Mouse (Mus musculus) limb, embryonic 12.5 days (tissue): ENCODE data around the gene Gm16181. TPM values are rescaled to one million over a fixed set of nuclear protein-coding genes. Genes with fewer than 3 reads are reported as not detected.
A peak's percentile ranks its signal among the peaks of the same experiment; 100 is the strongest.

Experiments
- ATAC-seq: fragments of 200-750 bp; cut with Nextera tagmentation; 2 replicates; pipeline ENCODE4 v1.8.0; 2017; ENCODE audit warnings: low read depth, moderate TSS enrichment; ENCODE audit not compliant: insufficient number of reproducible peaks, insufficient read depth, low FRiP score, low TSS enrichment
- H3K27ac ChIP-seq: fragments of 300-500 bp; sonication (generic); 2 replicates; pipeline ENCODE4 v1.5.1; 2016; ENCODE audit warnings: mild to moderate bottlenecking, moderate library complexity
- H3K27me3 ChIP-seq: fragments of 300-500 bp; sonication (generic); 2 replicates; pipeline ENCODE4 v1.6.1; 2016; ENCODE audit warnings: mild to moderate bottlenecking, moderate library complexity
- H3K36me3 ChIP-seq: fragments of 300-500 bp; sonication (generic); 2 replicates; pipeline ENCODE4 v1.6.1; 2016; ENCODE audit warnings: mild to moderate bottlenecking, moderate library complexity
- H3K4me1 ChIP-seq: fragments of 300-500 bp; sonication (generic); replicated peaks from 2 replicates; pipeline ENCODE4 v1.6.1; 2016
- H3K4me2 ChIP-seq: fragments of 300-500 bp; sonication (generic); 2 replicates; pipeline ENCODE4 v1.6.1; 2016; ENCODE audit warnings: mild to moderate bottlenecking, moderate library complexity
- H3K4me3 ChIP-seq: fragments of 300-500 bp; sonication (generic); replicated peaks from 2 replicates; pipeline ENCODE4 v1.5.1; 2016; ENCODE audit warnings: mild to moderate bottlenecking
- H3K9ac ChIP-seq: fragments of 300-500 bp; sonication (generic); replicated peaks from 2 replicates; pipeline ENCODE4 v1.6.1; 2016; ENCODE audit warnings: mild to moderate bottlenecking, moderate library complexity
- H3K9me3 ChIP-seq: fragments of 300-500 bp; sonication (generic); 2 replicates; pipeline ENCODE4 v1.6.1; 2016; ENCODE audit warnings: mild to moderate bottlenecking, moderate library complexity
- WGBS: fragments of 180-500 bp; shearing (Covaris S2); methylation state at CpG from one replicate; pipeline ENCODE4 v1.1.7; 2016; 5-methylcytosine and 5-hydroxymethylcytosine counted together
- polyA plus RNA-seq: library from polyadenylated mRNA; unstranded; fragments of >200 nt; fragmentation: Nextera tagmentation; extraction: Ambion mirVana; gene quantifications from 2 replicates; pipeline ENCODE4 v1.2.1, GENCODE M21; 2016

The Gm16181 gene
- polyA plus RNA-seq, 1 experiment from 2014 or later, result 1.1 TPM

DNA sequence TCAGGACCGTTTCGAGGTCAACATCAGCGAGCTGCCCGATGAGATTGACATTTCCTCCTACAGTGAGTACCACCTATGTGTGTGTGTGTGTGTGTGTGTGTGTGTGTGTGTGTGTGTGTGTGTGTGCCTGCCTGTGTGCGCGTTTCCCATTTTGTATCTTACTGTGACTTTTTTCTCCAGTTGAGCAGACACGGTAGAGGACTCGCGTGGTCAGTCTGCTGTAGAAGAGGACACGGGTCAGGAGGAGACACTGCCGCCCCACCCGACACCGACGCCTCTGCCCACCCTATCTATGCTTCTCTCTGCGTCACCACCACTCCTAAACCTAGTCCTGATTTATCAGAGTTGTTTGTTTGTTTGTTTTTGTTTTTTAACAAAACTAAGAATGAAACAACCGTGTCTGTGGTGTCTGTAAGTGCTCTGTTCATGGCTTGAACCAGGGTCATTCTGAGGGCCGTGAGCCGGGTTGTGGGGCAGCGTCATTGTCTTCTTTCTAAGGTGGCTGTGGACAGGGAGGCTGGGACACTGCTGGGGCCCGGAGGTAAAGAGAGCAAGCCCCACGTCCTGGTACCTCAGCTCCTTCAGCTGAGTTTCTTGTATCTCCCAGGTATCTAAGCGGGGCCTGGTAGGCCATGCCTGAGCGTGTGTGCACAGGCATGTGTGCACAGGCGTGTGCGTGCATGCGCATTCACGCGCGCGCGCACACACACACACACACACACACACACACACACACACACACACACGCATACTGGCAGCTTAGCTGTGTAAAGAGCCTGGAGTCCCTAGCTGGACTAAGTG is 32.9 kb downstream of the Gm16181 start:
- H3K9me3 ChIP-seq, result no peaks in the 10 kb centered on the region
- no peaks in the 10 kb centered on the region for H3K4me1 ChIP-seq
- H3K9ac ChIP-seq, result no peak overlapping the region
- no peak for ATAC-seq
- no peak overlapping the region for H3K4me2 ChIP-seq
- H3K27ac ChIP-seq, result no peak overlapping the region
- H3K4me3 ChIP-seq, result no peak overlapping the region
- H3K27me3 ChIP-seq, result no peaks in the 10 kb centered on the region; the same call in 1 of the 2 replicates
- WGBS, result 89% methylated on average over 32 of the region's 32 CpGs
- H3K36me3 ChIP-seq, result peaks cover 58% of the 10 kb centered on the region

GRCm38 (mm10) chr17:35254241-35255098 is 33.8 kb downstream of the Gm16181 start:
- Histone ChIP-seq H3K4me3 (no peak overlapping the region), H3K36me3 (peaks cover 49% of the 10 kb centered on the region), H3K27ac (no peak overlapping the region), H3K9me3 (no peaks in the 10 kb centered on the region), H3K4me1 (no peaks in the 10 kb centered on the region), H3K27me3 (peaks cover 6% of the 10 kb centered on the region), H3K4me2 (no peak overlapping the region), H3K9ac (no peak overlapping the region)
- WGBS, result 59% methylated on average over 11 of the region's 11 CpGs
- ATAC-seq, result no peak

DNA sequence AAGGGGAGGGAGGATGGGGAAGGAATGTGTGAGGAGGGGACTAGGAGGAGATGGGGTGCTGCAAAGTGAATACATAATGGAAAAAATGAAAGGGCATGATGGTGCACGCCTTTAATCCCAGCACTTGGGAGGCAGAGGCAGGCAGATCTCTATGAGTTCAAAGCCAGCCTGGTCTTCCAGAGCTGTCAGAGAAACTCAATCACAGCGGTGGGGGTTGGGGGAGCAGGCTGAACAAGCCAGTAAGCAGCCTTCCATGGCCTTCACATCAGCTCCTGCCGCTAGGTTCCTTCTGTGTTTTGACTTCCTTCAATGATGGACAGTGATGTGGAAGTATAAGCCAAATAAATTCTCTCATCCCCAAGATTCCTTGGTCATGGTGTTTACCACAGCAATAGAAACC is 34.7 kb downstream of the Gm16181 start:
- no peaks in the 10 kb centered on the region for H3K9me3 ChIP-seq
- no peak overlapping the region for H3K4me2 ChIP-seq
- H3K4me3 ChIP-seq, result no peak overlapping the region
- peaks cover 14% of the 10 kb centered on the region for H3K27me3 ChIP-seq
- WGBS, result 70% methylated on average over 3 of the region's 3 CpGs
- no peaks in the 10 kb centered on the region for H3K4me1 ChIP-seq
- no peak overlapping the region for H3K9ac ChIP-seq
- H3K27ac ChIP-seq, result no peak overlapping the region
- peaks cover 40% of the 10 kb centered on the region for H3K36me3 ChIP-seq
- ATAC-seq, result no peak

- H3K4me2 ChIP-seq, result no peak overlapping the region
- no peak overlapping the region for H3K27ac ChIP-seq
- no peaks in the 10 kb centered on the region for H3K4me1 ChIP-seq
- no peak for ATAC-seq
- H3K36me3 ChIP-seq, result peaks cover 36% of the 10 kb centered on the region
- WGBS, result 55% methylated on average over 4 of the region's 4 CpGs
- H3K9ac ChIP-seq, result no peak overlapping the region
- peaks cover 18% of the 10 kb centered on the region for H3K27me3 ChIP-seq
- no peaks in the 10 kb centered on the region for H3K9me3 ChIP-seq
- H3K4me3 ChIP-seq, result no peak overlapping the region
Observed at GRCm38 (mm10) chr17:35255704-35256103, 35.1 kb downstream of the Gm16181 start.

DNA sequence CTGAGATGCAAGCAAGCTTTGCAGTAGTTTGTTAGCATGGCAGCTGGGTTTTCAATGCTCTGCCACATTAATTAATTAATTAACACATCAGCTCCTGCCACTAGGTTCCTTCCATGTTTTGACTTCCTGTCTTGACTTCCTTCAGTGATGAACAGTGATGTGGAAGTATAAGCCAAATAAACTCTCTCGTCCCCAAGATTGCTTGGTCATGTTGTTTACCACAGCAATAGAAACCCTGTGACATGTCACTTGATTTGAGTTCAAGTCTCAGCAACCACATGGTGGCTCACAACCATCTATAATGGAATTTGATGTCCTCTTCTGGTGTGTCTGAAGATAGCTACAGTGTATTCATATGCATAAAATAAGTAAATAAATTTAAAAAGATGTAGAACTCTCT is 36.7 kb downstream of the Gm16181 start:
- Histone ChIP-seq H3K36me3 (peaks cover 21% of the 10 kb centered on the region), H3K27ac (no peak overlapping the region), H3K9me3 (no peaks in the 10 kb centered on the region), H3K4me2 (no peak overlapping the region), H3K4me1 (no peaks in the 10 kb centered on the region), H3K27me3 (peaks cover 34% of the 10 kb centered on the region), H3K4me3 (no peak overlapping the region), H3K9ac (no peak overlapping the region)
- no peak for ATAC-seq
- whole genome bisulfite sequencing, result 78% methylated on average over 1 of the region's 1 CpGs

DNA sequence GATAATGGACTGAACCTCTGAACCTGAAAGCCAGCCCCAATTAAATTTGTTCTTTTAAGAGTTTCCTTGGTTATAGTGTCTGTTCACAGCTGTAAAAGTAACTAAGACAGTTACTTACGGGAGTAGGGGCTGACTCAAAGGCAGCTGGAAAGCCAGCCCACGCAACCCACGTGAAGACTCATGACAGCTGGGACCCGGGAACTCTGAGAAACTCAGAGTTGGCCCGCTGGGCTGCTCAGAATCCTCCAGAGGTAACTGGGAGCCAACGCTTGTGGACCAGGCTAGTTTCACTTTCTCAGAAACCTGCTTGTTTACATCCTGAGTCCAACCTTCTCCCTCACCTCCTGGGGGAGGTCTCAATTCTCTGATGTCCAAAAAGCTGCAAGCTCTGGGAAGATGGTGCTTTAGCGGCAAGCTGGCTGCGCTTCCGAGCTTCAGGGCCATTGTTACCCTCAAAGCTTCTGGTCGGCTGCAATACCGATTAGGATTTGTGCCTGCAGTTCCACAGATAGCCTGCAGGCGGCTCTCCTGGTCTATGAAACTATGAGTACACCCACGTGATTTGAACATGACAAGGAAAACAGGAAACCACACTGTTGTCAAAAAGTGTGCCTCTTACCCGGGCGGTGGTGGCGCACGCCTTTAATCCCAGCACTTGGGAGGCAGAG is 37.3 kb downstream of the Gm16181 start:
- H3K9ac ChIP-seq, result no peak overlapping the region; the same call in 1 of the 2 replicates
- no peak overlapping the region for H3K27ac ChIP-seq
- peaks cover 40% of the 10 kb centered on the region for H3K27me3 ChIP-seq
- no peaks in the 10 kb centered on the region for H3K9me3 ChIP-seq
- 12% methylated on average over 17 of the region's 17 CpGs for WGBS
- no peak for ATAC-seq
- peak overlapping the region; percentile 35 for H3K4me2 ChIP-seq
- H3K4me1 ChIP-seq, result no peaks in the 10 kb centered on the region; the same call in 1 of the 2 replicates
- peaks cover 15% of the 10 kb centered on the region for H3K36me3 ChIP-seq
- peak overlapping the region; percentile 17; the same call in 1 of the 2 replicates for H3K4me3 ChIP-seq

GRCm38 (mm10) chr17:35258492-35259478 is 38.2 kb downstream of the Gm16181 start:
- WGBS, result 63% methylated on average over 13 of the region's 14 CpGs
- Histone ChIP-seq H3K9ac (no peak overlapping the region), H3K4me2 (no peak overlapping the region), H3K4me1 (peaks cover 4% of the 10 kb centered on the region), H3K9me3 (no peaks in the 10 kb centered on the region), H3K27ac (no peak overlapping the region), H3K27me3 (peaks cover 48% of the 10 kb centered on the region), H3K36me3 (peaks cover 7% of the 10 kb centered on the region), H3K4me3 (no peak overlapping the region)
- no peak for ATAC-seq

GRCm38 (mm10) chr17:35259621-35260020 is 39.0 kb downstream of the Gm16181 start:
- ATAC-seq, result no peak
- Histone ChIP-seq H3K27me3 (peaks cover 57% of the 10 kb centered on the region), H3K36me3 (no peaks in the 10 kb centered on the region), H3K4me3 (no peak overlapping the region), H3K9me3 (no peaks in the 10 kb centered on the region), H3K4me2 (no peak overlapping the region), H3K27ac (no peak overlapping the region), H3K4me1 (peaks cover 6% of the 10 kb centered on the region), H3K9ac (no peak overlapping the region)
- WGBS, result 86% methylated on average over 4 of the region's 4 CpGs

DNA sequence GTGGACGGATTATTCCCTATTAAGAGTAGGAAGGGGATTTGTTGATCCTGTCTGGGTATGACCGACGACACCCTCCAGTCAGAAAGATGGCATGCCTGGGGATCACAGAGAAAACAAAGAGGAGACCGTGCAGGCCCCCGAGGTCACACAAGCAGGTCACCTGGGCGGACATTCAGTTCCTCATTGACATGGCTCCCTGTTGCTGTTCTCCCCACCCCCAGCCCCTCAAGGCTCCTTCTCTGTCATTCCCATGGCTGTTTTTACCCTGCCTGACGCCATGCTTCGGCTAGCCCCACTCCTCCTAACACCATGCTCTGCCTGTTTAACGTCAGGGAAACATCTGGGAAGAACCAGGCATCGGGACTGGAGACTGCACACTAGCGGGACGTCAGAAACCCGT is 41.0 kb downstream of the Gm16181 start:
- Histone ChIP-seq H3K27me3 (peaks cover 74% of the 10 kb centered on the region), H3K4me2 (no peak overlapping the region), H3K36me3 (no peaks in the 10 kb centered on the region), H3K9ac (no peak overlapping the region), H3K4me1 (peaks cover 6% of the 10 kb centered on the region), H3K9me3 (no peaks in the 10 kb centered on the region), H3K4me3 (no peak overlapping the region), H3K27ac (no peak overlapping the region)
- WGBS, result 68% methylated on average over 13 of the region's 13 CpGs
- ATAC-seq, result no peak
